Mouse (Mus musculus): ENCODE data around the gene Abcb8. TPM values are rescaled to one million over a fixed set of nuclear protein-coding genes. Genes with fewer than 3 reads are reported as not detected.
A peak's percentile ranks its signal among the peaks of the same experiment; 100 is the strongest.

Gene Abcb8
- polyA plus RNA-seq, 1 experiment from 2014 or later = 45.7 TPM

- Histone ChIP-seq H3K9me3 (no peaks in the 10 kb centered on the region), H3K4me2 (no peak overlapping the region), H3K4me3 (no peak overlapping the region), H3K27me3 (no peaks in the 10 kb centered on the region), H3K9ac (no peak overlapping the region), H3K36me3 (no peaks in the 10 kb centered on the region), H3K27ac (no peak overlapping the region), H3K4me1 (replicated peaks) (peaks cover 4% of the 10 kb centered on the region; the same call in 1 of the 2 replicates)
- 80% methylated on average over 5 of the region's 5 CpGs for WGBS
- no peak for ATAC-seq (ENCODE audit: low FRiP score)
Measured at GRCm38 (mm10) chr5:24373807-24374206, 19.7 kb upstream of the Abcb8 start.

GRCm38 (mm10) chr5:24374216-24374615 lies 19.2 kb upstream of the Abcb8 start:
- Histone ChIP-seq H3K27me3 (no peaks in the 10 kb centered on the region), H3K9me3 (no peaks in the 10 kb centered on the region), H3K9ac (no peak overlapping the region), H3K4me1 (replicated peaks) (peaks cover 4% of the 10 kb centered on the region; the same call in 1 of the 2 replicates), H3K4me2 (no peak overlapping the region), H3K4me3 (no peak overlapping the region), H3K27ac (no peak overlapping the region), H3K36me3 (no peaks in the 10 kb centered on the region)
- 55% methylated on average over 6 of the region's 6 CpGs for WGBS
- ATAC-seq (ENCODE audit: low FRiP score) = no peak

- WGBS = 85% methylated on average over 7 of the region's 7 CpGs
- H3K4me3 ChIP-seq = no peak overlapping the region
Measured at GRCm38 (mm10) chr5:24374666-24375328, 18.7 kb upstream of the Abcb8 start.

GRCm38 (mm10) chr5:24378700-24379099 lies 14.8 kb upstream of the Abcb8 start:
- no peak overlapping the region for H3K4me2 ChIP-seq
- no peaks in the 10 kb centered on the region for H3K36me3 ChIP-seq
- H3K9ac ChIP-seq = no peak overlapping the region
- no peaks in the 10 kb centered on the region for H3K9me3 ChIP-seq
- 86% methylated on average over 2 of the region's 2 CpGs for WGBS
- no peaks in the 10 kb centered on the region for H3K27me3 ChIP-seq
- ATAC-seq (ENCODE audit: low FRiP score) = no peak
- no peak overlapping the region for H3K27ac ChIP-seq
- H3K4me1 ChIP-seq (replicated peaks) = peaks cover 20% of the 10 kb centered on the region
- no peak overlapping the region for H3K4me3 ChIP-seq

More at GRCm38 (mm10) chr5:24374666-24375328, 18.7 kb upstream of the Abcb8 start:
- ATAC-seq (ENCODE audit: low FRiP score) = no peak
- H3K27me3 ChIP-seq = no peaks in the 10 kb centered on the region
- H3K9me3 ChIP-seq = no peaks in the 10 kb centered on the region
- H3K4me2 ChIP-seq = no peak overlapping the region
- no peak overlapping the region for H3K9ac ChIP-seq
- H3K4me1 ChIP-seq (replicated peaks) = peaks cover 8% of the 10 kb centered on the region; the same call in 1 of the 2 replicates
- no peak overlapping the region for H3K27ac ChIP-seq
- no peaks in the 10 kb centered on the region for H3K36me3 ChIP-seq

GRCm38 (mm10) chr5:24379501-24379900 lies 14.0 kb upstream of the Abcb8 start:
- no peak overlapping the region for H3K27ac ChIP-seq
- no peak overlapping the region for H3K9ac ChIP-seq
- H3K4me2 ChIP-seq = no peak overlapping the region
- H3K4me3 ChIP-seq = no peak overlapping the region
- H3K27me3 ChIP-seq = peaks cover 2% of the 10 kb centered on the region; the same call in 1 of the 2 replicates
- peaks cover 24% of the 10 kb centered on the region for H3K4me1 ChIP-seq (replicated peaks)
- no peaks in the 10 kb centered on the region for H3K9me3 ChIP-seq
- no peaks in the 10 kb centered on the region for H3K36me3 ChIP-seq
- 83% methylated on average over 4 of the region's 4 CpGs for WGBS
- ATAC-seq (ENCODE audit: low FRiP score) = no peak

GRCm38 (mm10) chr5:24380499-24380898 lies 13.0 kb upstream of the Abcb8 start:
- Histone ChIP-seq H3K27ac (no peak overlapping the region), H3K9ac (no peak overlapping the region), H3K4me3 (no peak overlapping the region), H3K4me2 (no peak overlapping the region), H3K36me3 (no peaks in the 10 kb centered on the region), H3K9me3 (no peaks in the 10 kb centered on the region), H3K4me1 (replicated peaks) (peaks cover 24% of the 10 kb centered on the region), H3K27me3 (peaks cover 12% of the 10 kb centered on the region)
- 95% methylated on average over 4 of the region's 4 CpGs for WGBS
- no peak for ATAC-seq (ENCODE audit: low FRiP score)

- WGBS = 78% methylated on average over 6 of the region's 6 CpGs
- ATAC-seq (ENCODE audit: low FRiP score) = no peak
Measured at GRCm38 (mm10) chr5:24381486-24381885, 12.0 kb upstream of the Abcb8 start.

GRCm38 (mm10) chr5:24381988-24382387 lies 11.5 kb upstream of the Abcb8 start:
- H3K9me3 ChIP-seq = no peaks in the 10 kb centered on the region
- peaks cover 26% of the 10 kb centered on the region for H3K4me1 ChIP-seq (replicated peaks)
- no peak overlapping the region for H3K27ac ChIP-seq
- H3K27me3 ChIP-seq = peaks cover 27% of the 10 kb centered on the region
- H3K4me2 ChIP-seq = no peak overlapping the region
- H3K36me3 ChIP-seq = no peaks in the 10 kb centered on the region
- no peak overlapping the region for H3K9ac ChIP-seq
- no peak for ATAC-seq (ENCODE audit: low FRiP score)
- no peak overlapping the region for H3K4me3 ChIP-seq
- 64% methylated on average over 2 of the region's 2 CpGs for WGBS

More at GRCm38 (mm10) chr5:24381486-24381885, 12.0 kb upstream of the Abcb8 start:
- Histone ChIP-seq H3K36me3 (no peaks in the 10 kb centered on the region), H3K4me1 (replicated peaks) (peaks cover 24% of the 10 kb centered on the region), H3K27me3 (peaks cover 22% of the 10 kb centered on the region), H3K4me3 (no peak overlapping the region), H3K9me3 (no peaks in the 10 kb centered on the region), H3K27ac (no peak overlapping the region), H3K9ac (no peak overlapping the region), H3K4me2 (no peak overlapping the region)

- H3K4me1 ChIP-seq (replicated peaks) = peaks cover 38% of the 10 kb centered on the region
- ATAC-seq (ENCODE audit: low FRiP score) = peak; percentile 89
- H3K9ac ChIP-seq = peak overlapping the region; percentile 75
- H3K36me3 ChIP-seq = no peaks in the 10 kb centered on the region
- H3K27ac ChIP-seq = peak overlapping the region; percentile 71
- H3K4me2 ChIP-seq = peak overlapping the region; percentile 64
- under 1% methylated on average over 34 of the region's 34 CpGs for WGBS
- H3K4me3 ChIP-seq = peak overlapping the region; percentile 46
- H3K9me3 ChIP-seq = no peaks in the 10 kb centered on the region
- peaks cover 39% of the 10 kb centered on the region for H3K27me3 ChIP-seq
Measured at GRCm38 (mm10) chr5:24383026-24383859, 10.2 kb upstream of the Abcb8 start.

GRCm38 (mm10) chr5:24384407-24384806 lies 9.1 kb upstream of the Abcb8 start:
- Histone ChIP-seq H3K4me1 (replicated peaks) (peaks cover 44% of the 10 kb centered on the region), H3K36me3 (no peaks in the 10 kb centered on the region), H3K9me3 (no peaks in the 10 kb centered on the region), H3K9ac (no peak overlapping the region), H3K27me3 (peaks cover 51% of the 10 kb centered on the region), H3K4me2 (no peak overlapping the region), H3K27ac (no peak overlapping the region), H3K4me3 (no peak overlapping the region)
- no peak for ATAC-seq (ENCODE audit: low FRiP score)
- 70% methylated on average over 6 of the region's 6 CpGs for WGBS

- Histone ChIP-seq H3K36me3 (no peaks in the 10 kb centered on the region), H3K4me3 (no peak overlapping the region), H3K9me3 (no peaks in the 10 kb centered on the region), H3K27me3 (peaks cover 60% of the 10 kb centered on the region), H3K4me2 (no peak overlapping the region), H3K27ac (no peak overlapping the region), H3K9ac (no peak overlapping the region), H3K4me1 (replicated peaks) (peaks cover 41% of the 10 kb centered on the region)
- ATAC-seq (ENCODE audit: low FRiP score) = no peak
- WGBS = 93% methylated on average over 5 of the region's 5 CpGs
Measured at GRCm38 (mm10) chr5:24385374-24385773, 8.1 kb upstream of the Abcb8 start.

GRCm38 (mm10) chr5:24385887-24386550 lies 7.4 kb upstream of the Abcb8 start:
- Histone ChIP-seq H3K4me3 (no peak overlapping the region), H3K27me3 (peaks cover 66% of the 10 kb centered on the region), H3K27ac (no peak overlapping the region), H3K9me3 (no peaks in the 10 kb centered on the region), H3K4me1 (replicated peaks) (peaks cover 41% of the 10 kb centered on the region), H3K4me2 (no peak overlapping the region), H3K36me3 (no peaks in the 10 kb centered on the region), H3K9ac (no peak overlapping the region)
- WGBS = 81% methylated on average over 10 of the region's 10 CpGs
- ATAC-seq (ENCODE audit: low FRiP score) = no peak

Measured in hindbrain, embryonic 13.5 days (tissue).